Mouse (Mus musculus) E14TG2a.4 (cell line): ENCODE measurements around the gene Bmper.

ENCODE experiments used
- H3K27me3 ChIP-seq: 2 replicates; pipeline ENCODE4 v1.6.1; 2014; ENCODE audit warnings: low read length, control low read depth; ENCODE audit not compliant: insufficient read depth
- H3K36me3 ChIP-seq: 2 replicates; pipeline ENCODE4 v1.6.1; 2014; ENCODE audit warnings: low read length, control low read depth; ENCODE audit not compliant: insufficient read depth
- H3K4me1 ChIP-seq: replicated peaks from 2 replicates; pipeline ENCODE4 v1.6.1; 2014; ENCODE audit warnings: low read depth, low read length, control low read depth
- H3K4me3 ChIP-seq: replicated peaks from 2 replicates; pipeline ENCODE4 v1.5.1; 2014; ENCODE audit warnings: mild to moderate bottlenecking, low read length
- H3K9me3 ChIP-seq: 2 replicates; pipeline ENCODE4 v1.6.1; 2014; ENCODE audit warnings: low read length, control low read depth
- CTCF ChIP-seq: conservative IDR thresholded peaks from 2 replicates; pipeline ENCODE4 v1.5.1; 2014; ENCODE audit warnings: low read length
- NANOG ChIP-seq: IDR thresholded peaks from 2 replicates; pipeline ENCODE4 v1.6.1; 2014; ENCODE audit warnings: borderline replicate concordance, low read length, mixed read lengths
- POU5F1 ChIP-seq: IDR thresholded peaks from 2 replicates; pipeline ENCODE4 v1.6.1; 2014; ENCODE audit warnings: low read length, borderline replicate concordance

The Bmper gene

DNA sequence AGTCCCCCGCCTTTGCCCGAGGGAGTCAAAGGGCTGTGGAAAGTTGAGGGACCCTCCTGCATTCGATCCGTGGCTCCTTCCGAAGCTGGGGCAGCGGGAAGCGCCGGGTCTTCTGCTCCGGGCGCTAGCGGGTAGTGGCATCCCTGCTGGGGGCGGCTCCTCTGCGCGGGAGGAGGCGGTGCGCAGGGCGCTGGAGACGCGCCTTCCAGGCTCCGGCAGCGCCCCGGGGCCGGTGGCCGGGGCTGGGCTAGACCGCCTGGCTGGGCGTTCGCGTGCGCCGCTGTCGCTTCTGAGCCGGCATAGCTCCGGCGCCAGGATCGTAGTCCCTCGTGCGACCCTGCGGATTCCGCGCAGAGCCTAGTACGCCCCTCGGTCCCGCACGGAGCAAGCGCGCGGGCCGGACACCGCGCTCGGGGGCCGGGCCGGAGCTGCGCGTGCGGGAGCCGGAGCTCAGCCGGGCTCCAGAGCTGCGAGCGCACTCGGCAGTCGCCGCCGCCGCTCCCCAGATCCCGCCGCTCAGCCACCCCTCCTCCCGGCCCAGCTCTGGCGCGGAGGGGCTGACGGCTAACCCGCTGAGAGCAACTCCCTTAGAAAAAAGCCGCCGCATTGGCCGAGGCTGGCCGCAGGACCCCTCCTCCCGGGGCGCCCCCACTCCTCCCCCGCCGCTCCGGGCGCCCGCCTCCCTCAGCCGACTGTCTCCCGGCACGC, at the start of gene Bmper:
TSS of gene Bmper (plus strand) at position 236 of the 708 bp plus-strand sequence.
- Histone ChIP-seq H3K9me3 (no peaks in the 10 kb centered on the region), H3K36me3 (no peaks in the 10 kb centered on the region), H3K4me3 (peak within 1 kb of the TSS; percentile 85), H3K4me1 (peaks cover 5% of the 10 kb centered on the region; the same call in 1 of the 2 replicates), H3K27me3 (peaks cover 80% of the 10 kb centered on the region)
- TF ChIP-seq NANOG (no peak), POU5F1 (no peak), CTCF (no peak)

DNA sequence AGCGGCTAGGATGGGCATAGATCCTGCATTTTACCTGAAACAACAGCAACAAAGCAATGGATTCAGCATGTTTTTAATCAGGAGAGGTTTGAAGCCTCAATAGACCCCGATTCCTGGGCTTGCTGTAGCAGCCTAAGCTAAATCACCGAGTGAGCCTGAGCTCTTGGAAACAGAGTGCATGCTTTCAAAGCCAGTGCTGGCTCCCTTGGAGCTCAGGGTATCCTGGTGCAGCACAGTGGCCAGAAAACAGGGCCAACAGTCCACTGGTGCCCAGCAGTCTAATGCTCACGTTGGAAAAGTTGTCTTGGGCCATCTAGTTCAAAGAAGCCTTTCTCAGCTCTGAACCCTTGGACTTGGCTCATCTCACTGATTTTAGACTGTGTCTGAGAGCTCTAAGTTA, 45.4 kb upstream of the Bmper start:
- no peak for TF ChIP-seq NANOG
- TF ChIP-seq CTCF: no peak
- no peak for TF ChIP-seq POU5F1
- Histone ChIP-seq H3K27me3 (no peaks in the 10 kb centered on the region), H3K9me3 (peaks cover 4% of the 10 kb centered on the region), H3K36me3 (no peaks in the 10 kb centered on the region), H3K4me3 (no peak overlapping the region), H3K4me1 (no peaks in the 10 kb centered on the region)

DNA sequence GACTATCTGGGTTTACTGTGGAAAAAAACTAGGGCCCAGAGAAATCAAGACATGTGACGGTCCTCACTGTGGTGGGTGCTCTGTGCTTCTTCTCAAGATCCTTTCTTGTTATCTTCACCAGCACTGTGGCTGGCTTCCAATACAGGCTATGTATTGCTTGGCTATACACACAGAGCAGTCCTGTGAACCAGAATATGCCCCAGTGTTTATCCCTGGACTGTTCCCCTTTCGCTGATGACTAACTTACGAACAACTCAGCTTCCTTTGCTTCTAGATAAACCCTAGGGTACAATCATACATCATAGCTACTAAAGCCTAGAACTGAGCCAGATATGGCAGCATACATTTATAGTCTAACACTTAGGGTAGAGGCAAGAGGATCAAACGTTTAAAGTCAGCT, 35.7 kb upstream of the Bmper start:
- Histone ChIP-seq H3K4me1 (no peaks in the 10 kb centered on the region), H3K27me3 (no peaks in the 10 kb centered on the region), H3K9me3 (no peaks in the 10 kb centered on the region)

DNA sequence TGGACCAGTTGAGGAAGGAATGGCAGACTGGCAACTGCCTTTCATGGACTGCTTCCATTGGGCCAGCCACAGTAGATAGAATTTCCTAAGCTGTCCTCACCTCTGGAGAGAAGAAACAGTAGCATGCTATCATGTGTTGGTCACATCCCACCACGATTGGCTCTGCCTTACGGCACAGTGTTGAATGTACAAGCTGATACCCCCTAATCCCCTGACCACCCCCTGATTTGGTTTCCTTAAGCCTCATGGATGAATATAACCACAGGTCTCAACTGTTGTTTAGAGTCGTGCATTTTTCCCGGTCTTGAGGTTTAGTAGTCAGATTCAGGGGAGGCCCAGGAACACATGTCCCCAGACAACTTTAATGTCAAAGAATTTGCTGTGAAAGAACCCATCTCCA, 34.7 kb upstream of the Bmper start:
- H3K9me3 ChIP-seq: no peaks in the 10 kb centered on the region
- no peak for TF ChIP-seq CTCF
- TF ChIP-seq POU5F1: no peak
- TF ChIP-seq NANOG: no peak
- H3K36me3 ChIP-seq: no peaks in the 10 kb centered on the region
- H3K27me3 ChIP-seq: no peaks in the 10 kb centered on the region
- no peaks in the 10 kb centered on the region for H3K4me1 ChIP-seq
- H3K4me3 ChIP-seq: no peak overlapping the region

More for the DNA sequence above, 35.7 kb upstream of the Bmper start:
- TF ChIP-seq CTCF: no peak
- no peak for TF ChIP-seq NANOG
- no peak for TF ChIP-seq POU5F1
- H3K4me3 ChIP-seq: no peak overlapping the region
- no peaks in the 10 kb centered on the region for H3K36me3 ChIP-seq

DNA sequence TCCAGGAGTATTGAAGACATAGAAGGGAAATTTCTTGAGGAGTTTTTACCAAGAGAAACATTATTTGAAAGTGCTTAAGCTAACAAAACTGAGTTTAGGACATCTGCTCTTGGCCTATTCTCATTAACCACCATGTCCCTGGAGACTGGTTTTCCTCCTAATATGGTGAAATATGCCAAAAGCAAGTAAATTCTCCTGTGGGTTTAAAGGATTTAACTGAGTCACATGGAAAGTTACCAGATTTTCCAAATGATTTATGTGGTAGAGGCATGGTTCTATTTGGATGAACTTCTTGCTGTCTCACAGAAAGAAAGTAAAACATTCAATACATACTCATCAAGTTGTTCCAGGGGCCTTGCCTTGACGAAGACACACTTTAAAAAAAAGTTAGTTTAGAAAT, 31.9 kb upstream of the Bmper start:
- no peak for TF ChIP-seq POU5F1
- no peak for TF ChIP-seq NANOG
- no peak for TF ChIP-seq CTCF
- no peak overlapping the region for H3K4me3 ChIP-seq
- no peaks in the 10 kb centered on the region for H3K36me3 ChIP-seq
- no peaks in the 10 kb centered on the region for H3K4me1 ChIP-seq
- H3K9me3 ChIP-seq: no peaks in the 10 kb centered on the region
- no peaks in the 10 kb centered on the region for H3K27me3 ChIP-seq

DNA sequence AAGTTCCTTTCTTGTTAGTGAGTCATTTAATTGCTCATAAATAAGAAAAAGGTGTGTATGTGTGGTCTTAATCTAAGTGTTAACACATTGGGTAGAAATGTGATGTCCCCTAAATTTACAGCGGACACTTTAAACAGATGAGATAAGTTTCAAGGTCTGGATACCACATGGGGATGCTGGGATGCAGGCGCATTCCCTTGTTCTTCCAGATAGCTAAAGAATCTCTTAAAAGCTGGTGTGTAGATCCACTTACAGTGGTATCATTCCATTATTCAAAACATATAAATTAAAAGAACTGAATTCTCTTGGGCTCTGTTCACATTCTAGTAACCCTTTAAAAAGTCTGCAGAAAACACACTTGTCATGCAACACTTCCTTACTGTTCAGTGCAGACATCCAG, 31.4 kb upstream of the Bmper start:
- H3K4me1 ChIP-seq: no peaks in the 10 kb centered on the region
- no peaks in the 10 kb centered on the region for H3K36me3 ChIP-seq
- no peaks in the 10 kb centered on the region for H3K27me3 ChIP-seq
- no peak overlapping the region for H3K4me3 ChIP-seq
- TF ChIP-seq POU5F1: no peak
- TF ChIP-seq NANOG: no peak
- TF ChIP-seq CTCF: no peak
- H3K9me3 ChIP-seq: no peaks in the 10 kb centered on the region

DNA sequence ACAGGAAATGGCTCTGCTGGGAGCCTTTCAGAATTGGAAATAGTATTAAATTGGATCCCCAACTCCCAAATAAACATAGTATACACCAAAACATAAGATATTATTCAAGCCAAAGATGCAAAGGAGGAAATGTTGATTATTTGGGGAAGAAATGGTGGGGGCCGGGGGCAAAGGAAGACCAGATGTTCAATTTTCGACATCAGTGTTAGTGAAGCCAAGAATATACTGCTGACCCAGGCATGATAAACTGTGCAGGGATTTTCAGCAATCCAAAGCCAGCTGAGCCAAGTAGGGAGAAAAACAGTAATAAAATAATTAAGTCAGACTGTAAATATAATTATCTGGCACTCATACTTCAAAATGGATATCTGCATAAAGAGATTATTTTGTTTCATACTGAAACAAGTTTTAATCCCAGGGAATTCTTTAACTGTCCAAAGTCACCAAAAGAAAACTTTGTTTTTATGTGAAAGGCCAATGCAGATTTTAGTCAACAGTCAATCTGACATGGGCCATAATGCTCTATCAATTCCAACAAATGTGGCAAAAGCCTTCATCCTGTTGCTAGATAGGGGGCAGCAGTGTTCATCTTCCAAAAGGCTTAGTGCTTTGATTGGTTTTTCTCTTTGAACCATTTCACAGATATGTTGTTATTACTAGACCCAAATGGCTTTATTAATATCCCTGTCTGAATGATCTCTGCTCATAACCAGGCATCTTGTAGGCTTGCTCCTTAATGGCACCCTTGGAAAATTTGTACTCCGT, 30.1 kb upstream of the Bmper start:
- no peak for TF ChIP-seq POU5F1
- peak; percentile 25; the same call in 1 of the 2 replicates for TF ChIP-seq CTCF
- no peaks in the 10 kb centered on the region for H3K4me1 ChIP-seq

DNA sequence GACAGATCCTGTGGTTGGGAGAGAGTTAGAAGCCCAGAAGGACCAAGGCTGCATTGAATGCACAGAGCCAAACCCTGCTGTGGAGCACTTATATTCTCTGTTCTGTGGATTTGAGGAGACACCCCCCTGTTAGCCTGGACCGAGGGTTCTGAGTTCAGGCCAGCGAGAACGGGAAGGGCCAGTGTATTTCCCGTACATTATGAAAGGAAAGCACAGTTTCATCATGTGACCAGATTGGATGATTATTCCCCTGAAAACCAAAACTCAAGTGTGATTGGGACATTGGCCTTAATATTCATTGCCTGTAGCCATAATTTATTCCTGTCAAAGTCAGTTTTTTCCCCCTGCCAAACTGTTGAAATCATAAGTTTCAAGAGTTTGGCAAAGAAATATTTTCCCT, 23.9 kb upstream of the Bmper start:
- no peak for TF ChIP-seq POU5F1
- no peak for TF ChIP-seq CTCF
- no peak for TF ChIP-seq NANOG
- Histone ChIP-seq H3K9me3 (no peaks in the 10 kb centered on the region), H3K27me3 (no peaks in the 10 kb centered on the region; the same call in 1 of the 2 replicates), H3K4me3 (no peak overlapping the region), H3K4me1 (peaks cover 12% of the 10 kb centered on the region), H3K36me3 (no peaks in the 10 kb centered on the region)

More for the DNA sequence above, 30.1 kb upstream of the Bmper start:
- no peaks in the 10 kb centered on the region for H3K9me3 ChIP-seq
- H3K4me3 ChIP-seq: no peak overlapping the region
- no peaks in the 10 kb centered on the region for H3K36me3 ChIP-seq
- H3K27me3 ChIP-seq: no peaks in the 10 kb centered on the region

DNA sequence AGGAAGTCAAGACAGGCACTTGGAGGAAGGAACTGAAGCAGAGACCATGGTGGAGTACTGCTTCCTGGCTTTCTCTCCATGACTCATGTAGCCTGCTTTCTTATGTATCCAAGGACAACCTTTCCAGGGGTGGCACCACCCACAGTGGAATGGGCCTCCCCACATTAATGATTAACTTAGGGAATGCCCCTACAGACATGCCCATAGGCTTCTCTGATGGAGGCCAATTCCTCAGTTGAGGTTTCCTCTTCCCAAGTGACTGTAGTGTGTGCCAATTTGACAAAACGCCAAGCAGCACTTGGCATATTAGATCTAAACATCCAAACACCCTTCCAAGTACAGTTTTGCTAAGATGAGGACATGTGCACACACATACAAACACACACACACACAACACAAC, 23.0 kb upstream of the Bmper start:
- no peak for TF ChIP-seq NANOG
- no peak for TF ChIP-seq CTCF
- no peak for TF ChIP-seq POU5F1
- peaks cover 20% of the 10 kb centered on the region for H3K4me1 ChIP-seq
- no peaks in the 10 kb centered on the region for H3K36me3 ChIP-seq
- H3K4me3 ChIP-seq: no peak overlapping the region
- peaks cover 2% of the 10 kb centered on the region for H3K27me3 ChIP-seq
- H3K9me3 ChIP-seq: no peaks in the 10 kb centered on the region
